Mouse (Mus musculus): ENCODE results near the gene Hormad2. TPM values are rescaled to one million over a fixed set of nuclear protein-coding genes. Genes with fewer than 3 reads are reported as not detected.

Gene Hormad2
- total and polyA plus RNA-seq, 3 experiments = 16.0 to 17.0 TPM; not detected in 1

- Histone ChIP-seq H3K36me3 (ENCODE audit: control insufficient read depth in 1 of 2, insufficient read depth in 2 of 2, low read length in 2 of 2) (no peaks in the 10 kb centered on the region; a peak in 1 of 4 replicates), H3K4me3 (ENCODE audit: control insufficient read depth in 1 of 2, insufficient read depth in 1 of 2, low read depth in 2 of 2, low read length in 2 of 2) (no peak overlapping the region)
These were observed 61.0 kb downstream of the Hormad2 start for GRCm38 (mm10) chr11:4379857-4380256.

GRCm38 (mm10) chr11:4366389-4366788, 74.5 kb downstream of the Hormad2 start:
- peaks cover 0 to 2% of the 10 kb centered on the region in 2 experiments; a peak in 1 of 4 replicates for H3K27me3 ChIP-seq (ENCODE audit: control insufficient read depth in 1 of 2, insufficient read depth in 2 of 2, low read length in 2 of 2)
- no peaks in the 10 kb centered on the region for H3K79me2 ChIP-seq (ENCODE audit: control insufficient read depth, insufficient read depth, low read length, poor library complexity)
- no peak overlapping the region for H3K4me3 ChIP-seq (ENCODE audit: control insufficient read depth in 1 of 2, insufficient read depth in 1 of 2, low read depth in 2 of 2, low read length in 2 of 2)
- TF ChIP-seq SMC3 (IDR thresholded peaks at IDR 0.05; ENCODE audit: low read depth, low read length) (no peak), HCFC1 (IDR thresholded peaks at IDR 0.05; ENCODE audit: low read depth, low read length) (no peak), BHLHE40 (IDR thresholded peaks at IDR 0.05; ENCODE audit: borderline replicate concordance, low read depth, low read length) (no peak), NRF1 (IDR thresholded peaks at IDR 0.05; ENCODE audit: insufficient read depth, low read depth, low read length, poor library complexity, severe bottlenecking) (no peak), MAX (IDR thresholded peaks at IDR 0.05; ENCODE audit: low read length) (no peak), TAL1 (IDR thresholded peaks at IDR 0.05; ENCODE audit: low read length) (no peak), ZKSCAN1 (IDR thresholded peaks at IDR 0.05; ENCODE audit: low read depth, low read length) (no peak), ZMIZ1 (IDR thresholded peaks at IDR 0.05; ENCODE audit: low read depth, low read length) (no peak)
- no peak for DNase-seq (ENCODE audit: low read depth, low spot score)
- no peak overlapping the region for H3K27ac ChIP-seq (ENCODE audit: control insufficient read depth, low read depth, low read length)
- no peaks in the 10 kb centered on the region for H3K4me1 ChIP-seq (ENCODE audit: control insufficient read depth in 1 of 2, insufficient read depth in 2 of 2, low read length in 2 of 2)
- no peaks in the 10 kb centered on the region; a peak in 1 of 4 replicates for H3K36me3 ChIP-seq (ENCODE audit: control insufficient read depth in 1 of 2, insufficient read depth in 2 of 2, low read length in 2 of 2)
- H3K9me3 ChIP-seq (replicated peaks; ENCODE audit: insufficient read depth, low read length) = no peaks in the 10 kb centered on the region
- no peak overlapping the region for H3K9ac ChIP-seq (ENCODE audit: control insufficient read depth, low read depth, low read length, poor library complexity, severe bottlenecking)

More at GRCm38 (mm10) chr11:4379857-4380256, 61.0 kb downstream of the Hormad2 start:
- Histone ChIP-seq H3K4me1 (ENCODE audit: control insufficient read depth in 1 of 2, insufficient read depth in 2 of 2, low read length in 2 of 2) (peaks cover 0 to 4% of the 10 kb centered on the region in 2 experiments; a peak in 1 of 4 replicates), H3K9ac (ENCODE audit: control insufficient read depth, low read depth, low read length, poor library complexity, severe bottlenecking) (no peak overlapping the region), H3K79me2 (ENCODE audit: control insufficient read depth, insufficient read depth, low read length, poor library complexity) (no peaks in the 10 kb centered on the region), H3K9me3 (replicated peaks; ENCODE audit: insufficient read depth, low read length) (no peaks in the 10 kb centered on the region), H3K27me3 (ENCODE audit: control insufficient read depth in 1 of 2, insufficient read depth in 2 of 2, low read length in 2 of 2) (no peaks in the 10 kb centered on the region), H3K27ac (ENCODE audit: control insufficient read depth, low read depth, low read length) (no peak overlapping the region)
- TF ChIP-seq EP300 (IDR thresholded peaks at IDR 0.05; ENCODE audit: low read depth in 1 of 2, low read length in 2 of 2) (peak in 1 of 2 experiments; percentile 23; a peak in 1 of 4 replicates), USF1 (IDR thresholded peaks at IDR 0.05; ENCODE audit: low read depth, low read length) (no peak)
- DNase-seq (ENCODE audit: low read depth, low spot score) = peak; percentile 52

GRCm38 (mm10) chr11:4355430-4355829, 85.5 kb downstream of the Hormad2 start:
- TF ChIP-seq RCOR1 (IDR thresholded peaks at IDR 0.05; ENCODE audit: low read depth, low read length) = no peak
- TF ChIP-seq NRF1 (IDR thresholded peaks at IDR 0.05; ENCODE audit: insufficient read depth, low read depth, low read length, poor library complexity, severe bottlenecking) = no peak
- TF ChIP-seq HCFC1 (IDR thresholded peaks at IDR 0.05; ENCODE audit: low read depth, low read length) = no peak

More at GRCm38 (mm10) chr11:4355430-4355829, 85.5 kb downstream of the Hormad2 start:
- Histone ChIP-seq H3K4me1 (ENCODE audit: control insufficient read depth in 1 of 2, insufficient read depth in 2 of 2, low read length in 2 of 2) (no peaks in the 10 kb centered on the region), H3K4me3 (ENCODE audit: control insufficient read depth in 1 of 2, insufficient read depth in 1 of 2, low read depth in 2 of 2, low read length in 2 of 2) (no peak overlapping the region), H3K36me3 (ENCODE audit: control insufficient read depth in 1 of 2, insufficient read depth in 2 of 2, low read length in 2 of 2) (no peaks in the 10 kb centered on the region), H3K9me3 (replicated peaks; ENCODE audit: insufficient read depth, low read length) (no peaks in the 10 kb centered on the region; the same call in 1 of the 2 replicates), H3K27ac (ENCODE audit: control insufficient read depth, low read depth, low read length) (no peak overlapping the region), H3K79me2 (ENCODE audit: control insufficient read depth, insufficient read depth, low read length, poor library complexity) (no peaks in the 10 kb centered on the region), H3K9ac (ENCODE audit: control insufficient read depth, low read depth, low read length, poor library complexity, severe bottlenecking) (no peak overlapping the region), H3K27me3 (ENCODE audit: control insufficient read depth in 1 of 2, insufficient read depth in 2 of 2, low read length in 2 of 2) (peaks cover 1 to 4% of the 10 kb centered on the region in 2 experiments; a peak in 3 of 4 replicates)
- DNase-seq (ENCODE audit: low read depth, low spot score) = no peak
